Mouse (Mus musculus): ENCODE results near the gene Cd99l2.

Cd99l2 gene

GRCm38 (mm10) chrX:71468639-71469295, 23.9 kb downstream of the Cd99l2 start:
- DNase-seq (ENCODE audit: low spot score in 2 of 2) = no peak

GRCm38 (mm10) chrX:71467491-71467890, 25.2 kb downstream of the Cd99l2 start:
- no peak for DNase-seq (ENCODE audit: low spot score in 2 of 2)

DNA sequence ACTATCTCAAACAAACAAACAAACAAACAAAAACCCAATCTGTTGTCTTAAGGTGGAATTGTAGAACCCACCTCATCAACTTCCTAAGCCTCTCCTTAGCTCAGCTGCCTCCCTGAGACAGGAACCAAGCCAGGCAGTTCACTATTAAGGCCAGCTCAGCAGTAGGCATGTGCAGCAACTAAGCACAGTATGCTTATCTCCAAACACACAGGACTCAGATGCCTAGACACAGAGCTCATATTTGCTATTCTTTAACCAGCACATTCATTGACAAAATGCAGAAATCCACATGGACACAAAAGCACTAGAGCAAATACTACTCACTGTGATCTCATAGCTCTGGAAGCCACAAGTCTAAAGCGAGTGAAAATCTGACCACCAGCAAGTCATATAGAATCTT, 27.2 kb downstream of the Cd99l2 start:
- no peak for DNase-seq (ENCODE audit: low spot score in 2 of 2)

- DNase-seq (ENCODE audit: low spot score in 2 of 2) = no peak
Measured at GRCm38 (mm10) chrX:71464138-71464826, 28.4 kb downstream of the Cd99l2 start.

GRCm38 (mm10) chrX:71456078-71456737, 36.4 kb downstream of the Cd99l2 start:
- DNase-seq (ENCODE audit: low spot score in 2 of 2) = no peak

DNA sequence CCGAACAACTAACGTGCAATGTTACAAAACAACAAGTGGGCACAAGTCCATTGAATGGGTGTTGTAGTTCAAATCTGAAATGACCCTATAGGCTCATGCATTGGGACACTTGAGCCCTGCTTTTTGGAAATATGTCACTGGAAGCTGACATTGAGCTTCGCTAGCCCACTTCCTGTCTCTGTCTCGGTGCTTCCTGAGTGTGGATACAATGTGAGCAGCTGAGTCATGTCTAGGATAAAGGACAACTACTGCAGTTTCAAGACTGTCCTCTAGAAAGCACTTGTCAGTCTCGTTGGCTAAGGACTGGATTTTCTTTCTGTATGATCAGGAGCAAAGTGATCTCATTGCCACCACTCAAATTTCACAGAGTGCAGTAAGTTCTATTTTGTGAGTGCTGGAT, 49.7 kb downstream of the Cd99l2 start:
- DNase-seq (ENCODE audit: low spot score in 2 of 2) = no peak

DNA sequence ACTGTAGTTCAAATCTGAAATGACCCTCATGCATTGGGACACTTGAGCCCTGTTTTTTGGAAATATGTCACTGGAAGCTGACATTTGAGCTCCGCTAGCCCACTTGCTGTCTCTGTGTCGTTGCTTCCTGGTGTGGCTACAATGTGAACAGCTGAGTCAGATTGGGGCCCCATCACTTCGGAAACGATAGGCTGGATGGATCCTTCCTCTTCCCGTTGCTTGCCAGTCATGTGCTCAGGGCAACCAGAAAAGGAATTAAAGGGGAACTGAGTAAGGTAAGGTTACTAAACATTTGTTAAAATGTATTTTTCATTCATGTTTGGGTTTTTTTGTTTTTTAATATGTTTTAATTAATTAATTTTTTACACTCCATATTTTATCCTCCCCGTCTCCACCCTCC, 53.2 kb downstream of the Cd99l2 start:
- DNase-seq (ENCODE audit: low spot score in 2 of 2) = no peak

GRCm38 (mm10) chrX:71435542-71435941, 57.1 kb downstream of the Cd99l2 start:
- no peak for DNase-seq (ENCODE audit: low spot score in 2 of 2)

DNA sequence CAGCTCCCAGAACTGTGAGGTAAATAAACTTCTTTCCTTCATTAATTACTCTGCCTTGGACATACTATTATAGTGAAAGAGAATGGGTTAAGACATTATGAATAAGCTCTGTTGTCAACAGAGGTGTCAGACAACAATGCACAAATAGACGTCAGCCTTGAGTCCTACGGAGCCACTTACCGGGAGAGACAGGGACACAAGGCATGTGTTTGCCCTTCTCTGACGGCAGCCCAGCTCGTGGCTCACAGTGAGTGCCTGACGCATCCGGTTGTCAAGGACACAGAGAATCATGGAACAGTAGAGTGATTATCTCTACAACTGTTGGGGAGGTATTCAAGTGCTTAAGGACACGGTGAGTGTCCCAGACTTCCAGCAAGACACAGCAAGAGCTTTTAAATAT, 57.8 kb downstream of the Cd99l2 start:
- DNase-seq (ENCODE audit: low spot score in 2 of 2) = no peak

DNA sequence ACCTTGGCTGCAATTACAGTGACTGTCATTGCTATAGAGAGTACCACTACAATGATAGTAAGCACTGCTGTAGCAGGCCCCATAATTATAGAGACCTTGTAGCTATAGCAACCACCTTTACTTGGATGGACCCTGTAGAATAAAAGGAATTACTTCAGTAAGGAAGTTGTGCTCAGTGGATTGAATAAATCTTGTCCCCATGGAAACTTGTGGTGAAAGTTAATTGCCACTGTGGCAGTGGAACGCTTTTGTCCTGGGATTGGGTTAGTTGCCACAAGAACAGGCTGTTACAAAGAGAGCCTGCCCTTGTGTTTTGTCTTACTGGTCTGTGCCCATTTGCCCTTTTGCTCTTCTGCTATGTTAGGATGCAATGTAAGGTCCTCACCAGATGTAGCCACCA, 58.2 kb downstream of the Cd99l2 start:
- no peak for DNase-seq (ENCODE audit: low spot score in 2 of 2)

DNA sequence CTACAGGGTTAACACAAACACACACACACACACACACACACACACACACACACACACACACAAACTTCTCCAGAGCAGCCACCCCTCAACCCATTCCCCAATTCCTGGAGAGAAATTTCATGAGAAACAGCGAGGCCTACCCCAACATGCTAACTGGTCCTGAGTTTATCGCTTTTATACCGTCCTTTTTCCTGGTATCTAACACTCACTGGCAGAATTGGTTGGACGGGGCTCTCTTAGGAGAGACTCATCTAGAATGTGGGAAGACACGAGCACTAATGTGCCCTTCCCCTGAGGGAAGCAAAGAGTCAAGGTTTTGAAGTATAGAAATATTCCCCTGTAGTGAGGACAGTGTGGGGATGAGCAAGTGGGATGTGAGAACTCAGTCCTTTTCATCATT, 61.7 kb downstream of the Cd99l2 start:
- no peak for DNase-seq (ENCODE audit: low spot score in 2 of 2)

GRCm38 (mm10) chrX:71427491-71427890, 65.2 kb downstream of the Cd99l2 start:
- DNase-seq (ENCODE audit: low spot score in 2 of 2) = no peak

- DNase-seq (ENCODE audit: low spot score in 2 of 2) = peak; percentile 79 to 89
Measured at GRCm38 (mm10) chrX:71425746-71426519, 66.7 kb downstream of the Cd99l2 start.

DNA sequence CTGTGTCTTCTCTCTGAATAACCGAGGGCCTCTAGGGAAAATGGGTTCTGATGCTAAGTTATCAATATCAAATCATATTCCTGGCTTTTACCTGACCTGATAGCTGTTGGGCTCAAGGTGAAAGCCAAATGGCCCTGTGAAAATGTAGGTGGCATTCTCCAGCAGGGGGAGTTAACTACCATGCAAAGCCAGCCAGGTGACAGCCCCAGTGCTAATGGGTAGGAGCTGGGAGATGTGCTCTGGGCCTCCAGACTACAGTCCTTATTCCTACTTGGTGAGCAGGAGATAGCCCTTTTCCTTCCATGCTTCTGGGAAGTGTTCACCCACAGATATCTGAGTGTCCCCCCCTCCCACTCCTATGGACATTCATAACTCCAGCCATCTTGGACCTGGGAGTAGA, 67.8 kb downstream of the Cd99l2 start:
- DNase-seq (ENCODE audit: low spot score in 2 of 2) = no peak

DNA sequence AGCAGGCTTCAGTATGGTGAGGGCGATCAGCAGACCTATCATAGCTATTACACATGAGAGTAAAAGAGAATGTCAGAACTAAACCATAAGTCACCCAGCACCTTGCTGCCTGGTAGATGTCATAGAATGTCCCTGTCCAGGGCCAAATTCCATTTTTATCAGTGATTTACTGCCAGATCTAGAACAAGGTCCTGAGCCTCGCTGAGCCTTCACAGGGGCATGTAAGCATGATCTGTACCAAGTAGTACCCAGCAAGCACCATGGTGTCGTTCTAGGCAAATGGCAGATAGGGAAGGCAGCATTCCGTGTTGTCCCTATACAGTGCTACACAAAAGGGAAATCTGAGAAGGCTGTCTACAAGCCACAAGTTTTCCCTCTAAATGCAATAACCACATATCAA, 79.0 kb downstream of the Cd99l2 start:
- DNase-seq (ENCODE audit: low spot score in 2 of 2) = no peak

GRCm38 (mm10) chrX:71412776-71413175, 79.9 kb downstream of the Cd99l2 start:
- DNase-seq (ENCODE audit: low spot score in 2 of 2) = no peak

- no peak for DNase-seq (ENCODE audit: low spot score in 2 of 2)
Measured at GRCm38 (mm10) chrX:71408386-71408785, 84.3 kb downstream of the Cd99l2 start.

- DNase-seq (ENCODE audit: low spot score in 2 of 2) = no peak
Measured at GRCm38 (mm10) chrX:71406290-71406689, 86.4 kb downstream of the Cd99l2 start.

DNA sequence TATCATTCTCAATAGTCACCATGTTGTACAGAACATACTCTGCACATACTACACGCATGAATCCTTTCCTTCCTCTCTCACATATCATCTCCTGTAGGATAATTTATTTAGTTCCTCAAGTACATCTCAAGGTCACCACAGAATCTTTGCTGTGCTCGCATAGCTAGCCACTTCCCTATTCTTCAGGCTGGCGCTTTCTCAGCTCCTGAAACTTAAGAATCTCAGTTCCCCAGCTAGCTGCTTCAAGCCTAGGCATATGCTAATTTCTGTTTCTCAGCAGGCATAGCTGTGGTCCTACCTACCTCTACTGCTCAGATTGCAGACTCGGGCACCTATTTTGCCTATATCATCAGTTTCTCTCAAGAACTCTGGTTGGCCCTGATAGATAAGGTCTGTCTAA, 96.3 kb downstream of the Cd99l2 start:
- DNase-seq (ENCODE audit: low spot score in 2 of 2) = no peak

- peak; percentile 23 to 32 for DNase-seq (ENCODE audit: low spot score in 2 of 2)
Measured at GRCm38 (mm10) chrX:71381571-71381970, 111.1 kb downstream of the Cd99l2 start.

- DNase-seq (ENCODE audit: low spot score in 2 of 2) = no peak
Measured at GRCm38 (mm10) chrX:71378435-71378834, 114.2 kb downstream of the Cd99l2 start.

- no peak for DNase-seq (ENCODE audit: low spot score in 2 of 2)
Measured at GRCm38 (mm10) chrX:71376781-71377180, 115.9 kb downstream of the Cd99l2 start.
